Mouse (Mus musculus) testis, adult 2 months (tissue): ENCODE measurements around the gene Hemgn. TPM values are rescaled to one million over a fixed set of nuclear protein-coding genes. Genes with fewer than 3 reads are reported as not detected.

ENCODE experiments used
- H3K27ac ChIP-seq: fragments of 200-500 bp; 2 replicates; pipeline ENCODE4 v1.5.1; 2012; ENCODE audit warnings: low read depth, low read length; ENCODE audit not compliant: control insufficient read depth, insufficient read depth
- H3K27me3 ChIP-seq: fragments of 200-500 bp; 2 replicates; pipeline ENCODE4 v1.6.1; 2012; ENCODE audit warnings: mild to moderate bottlenecking, low read length, moderate library complexity; ENCODE audit not compliant: control insufficient read depth, insufficient read depth
- H3K36me3 ChIP-seq: fragments of 200-500 bp; 2 replicates; pipeline ENCODE4 v1.6.1; 2012; ENCODE audit warnings: mild to moderate bottlenecking, low read length; ENCODE audit not compliant: control insufficient read depth, insufficient read depth
- H3K4me1 ChIP-seq: fragments of 200-500 bp; 2 replicates; pipeline ENCODE4 v1.6.1; 2012; ENCODE audit warnings: low read length; ENCODE audit not compliant: control insufficient read depth, insufficient read depth
- H3K4me3 ChIP-seq: fragments of 200-500 bp; 2 replicates; pipeline ENCODE4 v1.5.1; 2012; ENCODE audit warnings: low read depth, mild to moderate bottlenecking, low read length, moderate library complexity, mixed read lengths; ENCODE audit not compliant: control insufficient read depth
- CTCF ChIP-seq: fragments of 200-500 bp; IDR thresholded peaks from 2 replicates; pipeline ENCODE4 v1.5.1; 2012; ENCODE audit warnings: low read depth, mild to moderate bottlenecking, inconsistent platforms, low read length, moderate library complexity; ENCODE audit not compliant: control insufficient read depth, insufficient read depth, insufficient replicate concordance
- POLR2A ChIP-seq: fragments of 200-500 bp; IDR thresholded peaks from 2 replicates; pipeline ENCODE4 v1.6.1; 2012; ENCODE audit warnings: low read depth, mild to moderate bottlenecking, inconsistent platforms, low read length, moderate library complexity; ENCODE audit not compliant: control insufficient read depth
- polyA plus RNA-seq: library from polyadenylated mRNA; depleted of rRNA; stranded (reverse); fragments of >200 nt; gene quantifications from 2 replicates; pipeline ENCODE4 v1.2.3, GENCODE M21; 2012

Gene Hemgn
- polyA plus RNA-seq, 1 experiment: 54.7 TPM

- TF ChIP-seq CTCF (no peak), POLR2A (no peak)
- H3K27me3 ChIP-seq: no peaks in the 10 kb centered on the region
- no peaks in the 10 kb centered on the region; the same call in 1 of the 2 replicates for H3K4me1 ChIP-seq
- H3K4me3 ChIP-seq: no peak overlapping the region
- no peaks in the 10 kb centered on the region for H3K36me3 ChIP-seq
- H3K27ac ChIP-seq: no peak overlapping the region
Observed at GRCm38 (mm10) chr4:46394388-46394787, 18.9 kb downstream of the Hemgn start.

- no peak overlapping the region for H3K4me3 ChIP-seq
- no peaks in the 10 kb centered on the region; the same call in 1 of the 2 replicates for H3K4me1 ChIP-seq
- no peaks in the 10 kb centered on the region; the same call in 1 of the 2 replicates for H3K36me3 ChIP-seq
- H3K27ac ChIP-seq: no peak overlapping the region
- H3K27me3 ChIP-seq: no peaks in the 10 kb centered on the region
- TF ChIP-seq CTCF (peak; percentile 38; the same call in 1 of the 2 replicates), POLR2A (no peak)
Observed at GRCm38 (mm10) chr4:46390390-46390970, 22.8 kb downstream of the Hemgn start.

GRCm38 (mm10) chr4:46389612-46390341 lies 23.5 kb downstream of the Hemgn start:
- TF ChIP-seq CTCF (no peak), POLR2A (no peak)
- Histone ChIP-seq H3K36me3 (no peaks in the 10 kb centered on the region; the same call in 1 of the 2 replicates), H3K4me3 (peak overlapping the region; percentile 92), H3K4me1 (no peaks in the 10 kb centered on the region; the same call in 1 of the 2 replicates), H3K27me3 (no peaks in the 10 kb centered on the region), H3K27ac (peak overlapping the region; percentile 92)

GRCm38 (mm10) chr4:46389013-46389611 lies 24.2 kb downstream of the Hemgn start, which contains the start of gene Trmo:
Gene Trmo (minus strand): TSS chr4:46389437.
- Histone ChIP-seq H3K27ac (peak within 1 kb of the TSS; percentile 92), H3K36me3 (no peaks in the 10 kb centered on the region; the same call in 1 of the 2 replicates), H3K27me3 (no peaks in the 10 kb centered on the region), H3K4me3 (peak within 1 kb of the TSS; percentile 92), H3K4me1 (no peaks in the 10 kb centered on the region; the same call in 1 of the 2 replicates)
- TF ChIP-seq POLR2A (peak; percentile 89), CTCF (peak; percentile 23; the same call in 1 of the 2 replicates)

GRCm38 (mm10) chr4:46388556-46388955 lies 24.8 kb downstream of the Hemgn start:
- TF ChIP-seq CTCF (no peak), POLR2A (no peak)
- Histone ChIP-seq H3K4me1 (no peaks in the 10 kb centered on the region; the same call in 1 of the 2 replicates), H3K27me3 (no peaks in the 10 kb centered on the region), H3K36me3 (peaks cover 2% of the 10 kb centered on the region; the same call in 1 of the 2 replicates), H3K4me3 (peak overlapping the region; percentile 92; the same call in 1 of the 2 replicates), H3K27ac (no peak overlapping the region; the same call in 1 of the 2 replicates)

- Histone ChIP-seq H3K27me3 (no peaks in the 10 kb centered on the region), H3K4me1 (peaks cover 12% of the 10 kb centered on the region), H3K4me3 (peak overlapping the region; percentile 45), H3K27ac (no peak overlapping the region), H3K36me3 (peaks cover 3% of the 10 kb centered on the region)
- TF ChIP-seq CTCF: peak; percentile 90
- TF ChIP-seq POLR2A: no peak
Observed at GRCm38 (mm10) chr4:46374869-46375368, 38.4 kb downstream of the Hemgn start.

GRCm38 (mm10) chr4:46374455-46374854 lies 38.9 kb downstream of the Hemgn start:
- Histone ChIP-seq H3K36me3 (peaks cover 3% of the 10 kb centered on the region), H3K27ac (no peak overlapping the region), H3K27me3 (no peaks in the 10 kb centered on the region), H3K4me1 (peaks cover 12% of the 10 kb centered on the region), H3K4me3 (peak overlapping the region; percentile 45; the same call in 1 of the 2 replicates)
- TF ChIP-seq CTCF (peak; percentile 39; the same call in 1 of the 2 replicates), POLR2A (no peak)
